Mouse (Mus musculus) liver, embryonic 14.5 days (tissue): Measurements from ENCODE around the gene Kcnk5. TPM values are rescaled to one million over a fixed set of nuclear protein-coding genes. Genes with fewer than 3 reads are reported as not detected.

Experiments used
- ATAC-seq: fragments of 200-750 bp; cut with Nextera tagmentation; 2 replicates; pipeline ENCODE4 v1.8.0; 2017; ENCODE audit warnings: moderate number of reproducible peaks, mild to moderate bottlenecking, moderate library complexity; ENCODE audit not compliant: insufficient read depth
- DNase-seq, 3 experiments: peaks; one replicate each; pipeline ENCODE4 v3.0.0-alpha.2; 2012 to 2013; ENCODE audit warnings: low read depth in 3 of 3, low spot score in 3 of 3
- H3K27ac ChIP-seq: fragments of 300-500 bp; sonication (generic); 2 replicates; pipeline ENCODE4 v1.5.1; 2014; ENCODE audit warnings: moderate library complexity, mild to moderate bottlenecking, control low read depth, inconsistent platforms
- H3K27me3 ChIP-seq: fragments of 300-500 bp; sonication (generic); 2 replicates; pipeline ENCODE4 v1.6.1; 2014; ENCODE audit warnings: mild to moderate bottlenecking, low read length, moderate library complexity; ENCODE audit not compliant: control insufficient read depth, insufficient read depth
- H3K36me3 ChIP-seq: fragments of 300-500 bp; sonication (generic); replicated peaks from 2 replicates; pipeline ENCODE4 v1.6.1; 2014; ENCODE audit warnings: low read depth; ENCODE audit not compliant: control insufficient read depth, insufficient read depth
- H3K4me1 ChIP-seq, 2 experiments: fragments of 200-500 bp in 1 of 2; fragments of 300-500 bp in 1 of 2; sonication (generic) in 1 of 2; replicated peaks; 2 replicates each; pipeline ENCODE4 v1.6.1; 2012 to 2014; ENCODE audit warnings: antibody characterized with exemption in 1 of 2, inconsistent platforms in 1 of 2, low read length in 1 of 2; ENCODE audit not compliant: control insufficient read depth in 2 of 2, insufficient read depth in 2 of 2
- H3K4me2 ChIP-seq: fragments of 300-500 bp; sonication (generic); 2 replicates; pipeline ENCODE4 v1.6.1; 2014; ENCODE audit warnings: low read depth, mild to moderate bottlenecking, control low read depth, moderate library complexity
- H3K4me3 ChIP-seq, 2 experiments: fragments of 200-500 bp in 1 of 2; fragments of 300-500 bp in 1 of 2; sonication (generic) in 1 of 2; 2 replicates each; pipeline ENCODE4 v1.5.1; 2012 to 2014; ENCODE audit warnings: low read depth in 2 of 2, low read length in 2 of 2, mild to moderate bottlenecking in 2 of 2, control low read depth in 1 of 2, inconsistent platforms in 1 of 2, moderate library complexity in 1 of 2; ENCODE audit not compliant: insufficient read depth in 1 of 2
- H3K9ac ChIP-seq: fragments of 300-500 bp; sonication (generic); replicated peaks from 2 replicates; pipeline ENCODE4 v1.6.1; 2014; ENCODE audit warnings: mild to moderate bottlenecking, control low read depth, moderate library complexity
- H3K9me3 ChIP-seq: fragments of 300-500 bp; sonication (generic); 2 replicates; pipeline ENCODE4 v1.6.1; 2016; ENCODE audit warnings: low read length, mixed read lengths; ENCODE audit not compliant: control insufficient read depth
- CTCF ChIP-seq: IDR thresholded peaks from 2 replicates; pipeline ENCODE4 v1.5.1; 2016; ENCODE audit warnings: antibody characterized with exemption, low read depth, control low read depth
- EP300 ChIP-seq: IDR thresholded peaks from 2 replicates; pipeline ENCODE4 v1.6.1; 2016; ENCODE audit warnings: antibody characterized with exemption, low read depth
- WGBS: fragments of 180-500 bp; shearing (Covaris S2); extraction: QIAGEN DNeasy Blood & Tissue Kit; methylation state at CpG from one replicate; pipeline ENCODE4 v1.1.7; 2014; ENCODE audit not compliant: insufficient replicate concordance; 5-methylcytosine and 5-hydroxymethylcytosine counted together
- polyA plus RNA-seq, 2 experiments: library from polyadenylated mRNA; depleted of rRNA in 1 of 2; stranded (reverse) in 1 of 2; unstranded in 1 of 2; fragments of >200 nt; fragmentation: Nextera tagmentation in 1 of 2; extraction: Ambion mirVana in 1 of 2; gene quantifications; 2 replicates each; pipeline versions ENCODE4 v1.2.1 to v1.2.3; 2012 to 2014

Gene Kcnk5
- polyA plus RNA-seq, 2 experiments = 3.1 to 3.6 TPM

DNA sequence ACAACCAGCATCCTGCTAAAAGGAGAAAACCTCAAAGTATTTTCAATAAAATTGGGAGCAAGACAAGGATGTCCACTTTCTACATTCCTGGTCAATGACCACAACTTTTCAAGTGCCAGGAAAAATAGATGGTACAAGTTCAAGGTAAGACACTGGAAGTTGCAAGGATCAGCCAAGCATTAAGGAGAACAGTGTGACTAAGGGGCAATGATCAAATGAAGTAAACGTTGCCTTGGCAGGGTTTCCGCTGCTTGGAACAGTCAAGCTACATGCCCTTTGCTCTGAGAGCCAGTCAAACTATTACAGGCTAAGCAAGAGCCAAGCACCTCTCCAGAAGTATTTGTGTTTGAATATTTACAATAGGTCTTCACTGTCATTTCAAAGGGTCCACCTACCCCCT is 8.1 kb upstream of the Kcnk5 start:
- no peak for TF ChIP-seq CTCF
- no peak for TF ChIP-seq EP300
- WGBS = 66% methylated on average over 2 of the region's 2 CpGs
- ATAC-seq (no peak), DNase-seq (no peak)
- H3K36me3 ChIP-seq = no peaks in the 10 kb centered on the region
- H3K4me2 ChIP-seq = no peak overlapping the region
- H3K27me3 ChIP-seq = no peaks in the 10 kb centered on the region
- H3K4me3 ChIP-seq = no peak overlapping the region
- H3K9me3 ChIP-seq = no peaks in the 10 kb centered on the region
- no peak overlapping the region for H3K27ac ChIP-seq
- no peak overlapping the region for H3K9ac ChIP-seq
- H3K4me1 ChIP-seq = peaks cover 0 to 3% of the 10 kb centered on the region in 2 experiments; a peak in 1 of 4 replicates

DNA sequence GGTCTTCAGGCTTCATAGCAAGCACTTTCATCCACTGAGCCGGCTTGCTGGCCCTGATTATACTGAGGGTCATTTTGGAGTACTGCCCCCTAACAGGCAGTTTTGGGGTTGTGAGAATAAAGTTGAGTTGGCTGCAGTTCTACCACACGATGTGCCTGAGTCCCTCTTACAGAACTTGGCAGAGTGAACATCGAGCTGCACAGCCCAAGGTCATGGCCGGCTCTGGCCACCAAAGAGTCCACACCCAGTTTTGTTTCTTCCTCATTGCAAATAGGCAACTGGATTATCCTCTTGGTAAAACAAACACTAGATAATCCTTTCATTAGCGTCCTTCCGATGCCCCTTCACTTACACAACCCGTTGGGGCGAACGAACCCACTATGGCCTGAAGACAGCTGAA is 3.8 kb upstream of the Kcnk5 start:
- DNase-seq = no peak
- TF ChIP-seq EP300 (no peak), CTCF (no peak)

DNA sequence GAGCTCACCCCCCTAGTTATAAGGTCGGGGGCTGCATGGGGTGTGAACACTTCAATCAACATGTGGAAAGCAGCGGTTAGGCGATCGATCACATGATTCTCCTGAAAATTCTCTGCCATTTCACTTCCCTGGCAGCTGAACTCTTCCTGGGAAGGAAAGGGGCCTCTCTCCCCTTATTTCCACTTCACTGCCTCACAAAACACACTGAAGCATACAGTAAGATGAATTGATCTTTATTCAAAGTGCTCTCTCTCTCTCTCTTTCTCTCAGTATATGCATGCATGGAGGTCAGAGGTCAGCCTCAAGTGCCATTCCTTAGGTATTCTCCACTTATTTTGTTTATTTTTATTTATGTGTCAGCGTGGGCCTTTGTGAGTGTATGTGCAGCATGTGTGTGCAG is 2.1 kb upstream of the Kcnk5 start:
- Histone ChIP-seq H3K4me2 (no peak overlapping the region), H3K36me3 (no peaks in the 10 kb centered on the region), H3K27me3 (no peaks in the 10 kb centered on the region), H3K4me3 (no peak overlapping the region), H3K4me1 (peaks cover 19 to 23% of the 10 kb centered on the region in 2 experiments), H3K9ac (no peak overlapping the region), H3K9me3 (no peaks in the 10 kb centered on the region), H3K27ac (no peak overlapping the region)
- 68% methylated on average over 5 of the region's 5 CpGs for WGBS
- DNase-seq (no peak), ATAC-seq (no peak)
- TF ChIP-seq EP300 = no peak
- TF ChIP-seq CTCF = no peak

More for the DNA sequence above, 3.8 kb upstream of the Kcnk5 start:
- Histone ChIP-seq H3K9me3 (no peaks in the 10 kb centered on the region), H3K27ac (no peak overlapping the region), H3K4me2 (no peak overlapping the region), H3K4me1 (peaks cover 5 to 10% of the 10 kb centered on the region in 2 experiments; a peak in 3 of 4 replicates), H3K27me3 (no peaks in the 10 kb centered on the region), H3K9ac (no peak overlapping the region), H3K4me3 (no peak overlapping the region), H3K36me3 (no peaks in the 10 kb centered on the region)
- 68% methylated on average over 9 of the region's 9 CpGs for WGBS
- no peak for ATAC-seq

DNA sequence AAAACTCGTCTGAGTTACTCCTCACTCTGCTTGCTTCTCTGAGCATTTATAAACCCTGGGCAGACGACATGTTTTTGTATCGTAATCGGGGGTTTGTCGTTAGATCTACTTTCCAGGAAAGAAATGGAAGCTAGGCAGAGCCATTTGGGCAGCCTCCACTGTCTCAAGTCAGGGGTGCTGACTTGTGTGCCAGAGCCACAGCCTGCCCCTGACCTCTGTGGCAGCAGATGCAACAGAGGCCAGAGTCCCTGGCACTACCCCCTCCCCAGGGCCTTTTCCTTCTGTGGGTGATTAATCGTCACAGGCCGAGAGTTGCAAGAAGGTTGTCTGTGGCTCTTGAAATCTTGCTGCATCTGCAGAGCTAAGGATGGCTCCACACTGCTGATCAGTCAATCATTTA is 987 bp upstream of the Kcnk5 start:
- no peaks in the 10 kb centered on the region for H3K27me3 ChIP-seq
- no peak overlapping the region for H3K4me2 ChIP-seq
- H3K36me3 ChIP-seq = no peaks in the 10 kb centered on the region
- WGBS = 78% methylated on average over 7 of the region's 7 CpGs
- peaks cover 28% of the 10 kb centered on the region in 2 experiments for H3K4me1 ChIP-seq
- DNase-seq (no peak), ATAC-seq (no peak)
- H3K9me3 ChIP-seq = no peaks in the 10 kb centered on the region
- TF ChIP-seq EP300 = no peak
- no peak for TF ChIP-seq CTCF
- H3K4me3 ChIP-seq = no peak overlapping the region
- no peak overlapping the region for H3K27ac ChIP-seq
- H3K9ac ChIP-seq = no peak overlapping the region

DNA sequence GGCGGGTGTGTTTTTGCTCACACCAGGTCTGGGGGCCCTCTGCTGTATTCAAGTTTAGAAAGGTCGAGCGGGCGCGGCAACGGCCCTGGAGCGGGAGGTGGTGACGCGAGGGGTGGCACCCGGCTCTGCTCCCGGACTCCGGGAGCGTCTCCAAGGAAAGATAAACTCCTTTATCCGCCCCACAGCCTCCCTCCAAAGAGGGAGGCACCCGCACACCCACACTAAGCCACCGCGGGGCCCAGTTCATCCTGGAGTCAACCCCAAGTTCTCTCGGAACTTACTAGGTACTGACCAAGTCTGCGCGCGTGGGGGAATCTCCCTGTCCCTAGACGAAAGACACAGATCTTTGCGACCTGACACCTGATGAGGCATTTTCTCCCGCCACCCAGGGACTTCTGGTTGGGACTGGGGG is 852 bp downstream of the Kcnk5 start:
- H3K27ac ChIP-seq = peak overlapping the region; percentile 27
- WGBS = under 1% methylated on average over 24 of the region's 24 CpGs
- no peaks in the 10 kb centered on the region for H3K27me3 ChIP-seq
- peaks cover 28 to 30% of the 10 kb centered on the region in 2 experiments for H3K4me1 ChIP-seq
- TF ChIP-seq CTCF (no peak), EP300 (no peak)
- H3K36me3 ChIP-seq = no peaks in the 10 kb centered on the region
- H3K4me2 ChIP-seq = peak overlapping the region; percentile 80
- no peaks in the 10 kb centered on the region for H3K9me3 ChIP-seq
- H3K9ac ChIP-seq = peak overlapping the region; percentile 67
- ATAC-seq (peak; percentile 82), DNase-seq (peak; percentile 59 to 62 (median 61))
- peak overlapping the region; percentile 63 for H3K4me3 ChIP-seq
